ENCODE assay signal across 25 mouse cellular contexts in genomic region chr7:5091008-5091728, GRCm38 (mm10). TPM values are rescaled to one million over a fixed set of nuclear protein-coding genes. Genes with fewer than 3 reads are reported as not detected.
DNase-seq lines count a peak whose midpoint lies in the region; ATAC-seq and TF ChIP-seq lines count a peak whose summit lies in the region.
"Had no signal": no experiment of that assay in that cellular context is flagged by ENCODE, and none has a peak within 500 bp of the region (broad histone marks: within the 10 kb centered on the region; RNA-seq: fewer than 3 reads in every experiment).

No protein-coding gene starts in this region.

- no peak for TF ChIP-seq POLR2A in testis, adult 2 months (IDR thresholded peaks at IDR 0.05; ENCODE audit: control insufficient read depth, low read depth, low read length)

- H3K27me3 ChIP-seq in testis, adult 2 months (ENCODE audit: control insufficient read depth, insufficient read depth, low read length), result no peaks in the 10 kb centered on the region
- H3K27me3 ChIP-seq: kidney, embryonic 15.5 days; limb, embryonic 15.5 days; midbrain, embryonic 12.5 days; Patski had no signal

- TF ChIP-seq CTCF in layer of hippocampus, adult 2 months (conservative IDR thresholded peaks at IDR 0.05), result no peak
- TF ChIP-seq CTCF in testis, adult 2 months (IDR thresholded peaks at IDR 0.05; ENCODE audit: control insufficient read depth, insufficient read depth, insufficient replicate concordance, low read depth, low read length), result 0 out of 2 replicates have a peak, but pooled peaks have one; percentile 4

- H3K4me3 ChIP-seq in layer of hippocampus, adult 2 months, result no peak overlapping the region
- no peak overlapping the region for H3K4me3 ChIP-seq in testis, adult 2 months (ENCODE audit: control insufficient read depth, low read depth, low read length)
- H3K4me3 ChIP-seq: kidney, embryonic 15.5 days; limb, embryonic 15.5 days; midbrain, embryonic 12.5 days; myocyte had no signal

- peak; percentile 1 for DNase-seq in cerebellum, adult 9-11 months
- DNase-seq in cerebellum, adult 11-12 months, result no peak
- DNase-seq in layer of hippocampus, adult 2 months (ENCODE audit: low spot score in 2 of 2), result peak; percentile 38 to 62
- no peak for DNase-seq in layer of hippocampus, postnatal 10 days (ENCODE audit: low spot score in 2 of 2)
- DNase-seq in testis, postnatal 14 days (ENCODE audit: low spot score), result no peak
- DNase-seq: B cell, adult 2 months; cerebellum, postnatal 10 days; embryo, embryonic 11 days; lung, postnatal 36 days; retina, postnatal 1 day had no signal

- peaks cover 3% of the 10 kb centered on the region; the same call in 1 of the 2 replicates for H3K4me1 ChIP-seq in testis, adult 2 months (ENCODE audit: control insufficient read depth, insufficient read depth, low read length)
- H3K4me1 ChIP-seq: midbrain, embryonic 12.5 days had no signal

- H3K27ac ChIP-seq in layer of hippocampus, adult 2 months, result peak overlapping the region; percentile 88
- no peak overlapping the region for H3K27ac ChIP-seq in testis, adult 2 months (ENCODE audit: control insufficient read depth, insufficient read depth, low read depth, low read length)
- H3K27ac ChIP-seq: kidney, embryonic 15.5 days; limb, embryonic 15.5 days; midbrain, embryonic 12.5 days had no signal

- no peaks in the 10 kb centered on the region; the same call in 1 of the 2 replicates for H3K36me3 ChIP-seq in testis, adult 2 months (ENCODE audit: control insufficient read depth, insufficient read depth, low read length)

- ATAC-seq in granulocyte monocyte progenitor cell, adult 5-6 weeks (replicated peaks; ENCODE audit: poor library complexity, severe bottlenecking), result no peak
- ATAC-seq in erythroblast, adult 5-6 weeks (replicated peaks; ENCODE audit: low FRiP score, poor library complexity, severe bottlenecking), result no peak
- ATAC-seq: forebrain, embryonic 14.5 days; Patski had no signal

RNA-seq across cellular contexts. Expression of gene Epn1, which starts 11.1 kb away (rescaled TPM):
- 100 to 1,000 TPM; 540 to 559 TPM for total RNA-seq in layer of hippocampus, adult 2 months (2021)
- 100 to 1,000 TPM; 402 to 408 TPM for total RNA-seq in layer of hippocampus, postnatal 10 days (2021)
- polyA plus RNA-seq in testis, adult 2 months (2012; rRNA removed), result 91.7 and 103 TPM in 2 replicates
- total RNA-seq in granulocyte monocyte progenitor cell, adult 5-6 weeks (2014; fragmentation: Nextera tagmentation), result 56.6 and 57.4 TPM in 2 replicates
- total RNA-seq in granulocyte monocyte progenitor cell, adult 5-6 weeks (2017), result 34.4 and 62.6 TPM in 2 replicates
- total RNA-seq in erythroblast, adult 5-6 weeks (2015; ENCODE audit: low replicate concordance), result 42.2 and 42.5 TPM in 2 replicates
- 51.2 and 86.8 TPM in 2 replicates for total RNA-seq in erythroblast, adult 5-6 weeks (2017; ENCODE audit: low replicate concordance)

RNA-seq across cellular contexts. Expression of gene Rfpl4, which starts 25.6 kb away (rescaled TPM):
- total RNA-seq in layer of hippocampus, adult 2 months (2021), result not detected
- total RNA-seq in layer of hippocampus, postnatal 10 days (2021), result not detected
- 0.07 TPM in 1 of 2 replicates, not detected in the other for polyA plus RNA-seq in testis, adult 2 months (2012; rRNA removed)
- not detected in 2 replicates for total RNA-seq in granulocyte monocyte progenitor cell, adult 5-6 weeks (2014; fragmentation: Nextera tagmentation)
- total RNA-seq in granulocyte monocyte progenitor cell, adult 5-6 weeks (2017), result not detected in 2 replicates
- total RNA-seq in erythroblast, adult 5-6 weeks (2015; ENCODE audit: low replicate concordance), result not detected in 2 replicates
- total RNA-seq in erythroblast, adult 5-6 weeks (2017; ENCODE audit: low replicate concordance), result not detected in 2 replicates
- total RNA-seq: gastrocnemius, adult 8-10 months; heart, adult 8-10 months; heart, postnatal 25 days; left cerebral cortex, adult 8-10 months; neutrophil, adult 5-6 weeks had no signal
- polyA plus RNA-seq: forebrain, embryonic 14.5 days; kidney, embryonic 15.5 days; limb, embryonic 15.5 days; midbrain, embryonic 12.5 days; myocyte; Patski; urinary bladder, adult 2 months had no signal

RNA-seq across cellular contexts. Expression of gene U2af2, which starts 29.2 kb away (rescaled TPM):
- total RNA-seq in layer of hippocampus, adult 2 months (2021), result 100 to 1,000 TPM; 185 to 192 TPM
- total RNA-seq in layer of hippocampus, postnatal 10 days (2021), result 100 to 1,000 TPM; 174 to 184 TPM
- polyA plus RNA-seq in testis, adult 2 months (2012; rRNA removed), result 85.7 and 88.5 TPM in 2 replicates
- 204 and 227 TPM in 2 replicates for total RNA-seq in granulocyte monocyte progenitor cell, adult 5-6 weeks (2014; fragmentation: Nextera tagmentation)
- 253 and 265 TPM in 2 replicates for total RNA-seq in granulocyte monocyte progenitor cell, adult 5-6 weeks (2017)
- total RNA-seq in erythroblast, adult 5-6 weeks (2015; ENCODE audit: low replicate concordance), result 42.3 and 45.8 TPM in 2 replicates
- total RNA-seq in erythroblast, adult 5-6 weeks (2017; ENCODE audit: low replicate concordance), result 48.8 and 56.9 TPM in 2 replicates

RNA-seq across cellular contexts. Expression of gene Rasl2-9, which starts 34.6 kb away (rescaled TPM):
- total RNA-seq in layer of hippocampus, adult 2 months (2021), result under 1 TPM in 1 of 2 experiments, not detected in 1; 0.59 TPM
- not detected for total RNA-seq in layer of hippocampus, postnatal 10 days (2021)
- polyA plus RNA-seq in testis, adult 2 months (2012; rRNA removed), result 142 and 148 TPM in 2 replicates
- 2.0 TPM in 1 of 2 replicates, not detected in the other for total RNA-seq in granulocyte monocyte progenitor cell, adult 5-6 weeks (2014; fragmentation: Nextera tagmentation)
- not detected in 2 replicates for total RNA-seq in granulocyte monocyte progenitor cell, adult 5-6 weeks (2017)
- not detected in 2 replicates for total RNA-seq in erythroblast, adult 5-6 weeks (2015; ENCODE audit: low replicate concordance)
- total RNA-seq in erythroblast, adult 5-6 weeks (2017; ENCODE audit: low replicate concordance), result not detected in 2 replicates
- total RNA-seq: neutrophil, adult 5-6 weeks had no signal
- polyA plus RNA-seq: kidney, embryonic 15.5 days had no signal

RNA-seq across cellular contexts. Expression of gene Zfp580, which starts 39.8 kb away (rescaled TPM):
- 10 to 100 TPM; 34.1 to 35.7 TPM for total RNA-seq in layer of hippocampus, adult 2 months (2021)
- total RNA-seq in layer of hippocampus, postnatal 10 days (2021), result 10 to 100 TPM; 74.9 to 80.4 TPM
- 9.4 and 11.1 TPM in 2 replicates for polyA plus RNA-seq in testis, adult 2 months (2012; rRNA removed)
- 1.3 and 7.3 TPM in 2 replicates for total RNA-seq in granulocyte monocyte progenitor cell, adult 5-6 weeks (2014; fragmentation: Nextera tagmentation)
- total RNA-seq in granulocyte monocyte progenitor cell, adult 5-6 weeks (2017), result 1.2 and 1.3 TPM in 2 replicates
- not detected in 2 replicates for total RNA-seq in erythroblast, adult 5-6 weeks (2015; ENCODE audit: low replicate concordance)
- 0.26 TPM in 1 of 2 replicates, not detected in the other for total RNA-seq in erythroblast, adult 5-6 weeks (2017; ENCODE audit: low replicate concordance)

Comparison
In these comparisons a context has a peak if more than half of its experiments do, and no peak if none do; other contexts are left out.
1. DNase-seq: peak in cerebellum, adult 9-11 months (single experiment) and layer of hippocampus, adult 2 months (2 of 2); none in cerebellum, adult 11-12 months (single experiment), layer of hippocampus, postnatal 10 days (0 of 2) and testis, postnatal 14 days (single experiment).
2. RNA of gene Epn1, which starts 11.1 kb away (total RNA-seq): 540 to 559 TPM in layer of hippocampus, adult 2 months and 402 to 408 TPM in layer of hippocampus, postnatal 10 days; 34.4 to 62.6 TPM in granulocyte monocyte progenitor cell, adult 5-6 weeks and 42.2 to 86.8 TPM in erythroblast, adult 5-6 weeks; every median in the first group is over 4 times any median in the second.